Comparison of ENCODE assay signal across 27 mouse cellular contexts in the genomic region with DNA sequence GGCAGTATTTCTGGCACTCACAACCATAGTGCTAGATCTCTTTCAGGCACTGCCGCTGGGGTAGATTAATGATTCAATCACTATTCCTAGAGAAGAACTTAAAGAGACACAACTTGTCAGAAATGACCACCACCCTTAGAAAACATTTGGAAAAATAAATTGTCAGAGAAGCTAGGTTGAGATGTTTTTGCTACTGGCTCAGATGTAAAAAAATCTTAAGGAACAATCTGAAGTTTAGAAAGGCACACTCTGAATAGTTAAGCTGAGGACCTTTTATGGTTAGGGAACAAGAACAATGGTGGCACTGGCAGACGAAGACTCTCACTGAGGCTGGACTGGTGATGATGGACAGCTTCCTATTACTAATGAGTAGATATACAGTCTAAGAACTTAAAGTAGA.
"Had no signal": no experiment of that assay in that cellular context is flagged by ENCODE, and none has a peak within 500 bp of the region (broad histone marks: within the 10 kb centered on the region; RNA-seq: fewer than 3 reads in every experiment).

No protein-coding gene starts in this region.

- ATAC-seq: forebrain, embryonic 13.5 days; forebrain, embryonic 15.5 days; forebrain, embryonic 16.5 days; forebrain, postnatal 0 days had no signal

- H3K4me1 ChIP-seq: embryonic facial prominence, embryonic 10.5 days; embryonic facial prominence, embryonic 12.5 days; embryonic facial prominence, embryonic 13.5 days; embryonic facial prominence, embryonic 15.5 days; forebrain, embryonic 10.5 days; forebrain, embryonic 12.5 days; forebrain, embryonic 13.5 days; forebrain, embryonic 15.5 days; heart, embryonic 10.5 days had no signal

- H3K27me3 ChIP-seq: embryonic facial prominence, embryonic 12.5 days; embryonic facial prominence, embryonic 13.5 days; embryonic facial prominence, embryonic 15.5 days; forebrain, embryonic 12.5 days; forebrain, embryonic 13.5 days; forebrain, embryonic 15.5 days had no signal

- DNase-seq: cerebellum, adult 9-10 months; cerebellum, adult 9-11 months; cerebellum, postnatal 10 days; cerebellum, postnatal 14 days; cerebellum, postnatal 25 days; cerebellum, postnatal 36 days; embryo, embryonic 11 days; forebrain, postnatal 0 days; gastrocnemius, adult 2 months; gastrocnemius, postnatal 10 days; gastrocnemius, postnatal 14 days; gastrocnemius, postnatal 25 days; gastrocnemius, postnatal 36 days; heart, adult 11 months; heart, adult 18-20 months; heart, adult 2 months had no signal

- H3K4me3 ChIP-seq: embryonic facial prominence, embryonic 10.5 days; embryonic facial prominence, embryonic 12.5 days; embryonic facial prominence, embryonic 13.5 days; embryonic facial prominence, embryonic 15.5 days; erythroblast, embryonic 14.5 days; forebrain, embryonic 10.5 days; forebrain, embryonic 12.5 days; forebrain, embryonic 13.5 days; forebrain, embryonic 15.5 days; gastrocnemius, adult 2 months; heart, adult 2 months; heart, embryonic 10.5 days had no signal

- H3K9me3 ChIP-seq: embryonic facial prominence, embryonic 10.5 days; embryonic facial prominence, embryonic 12.5 days; embryonic facial prominence, embryonic 13.5 days; embryonic facial prominence, embryonic 15.5 days; forebrain, embryonic 10.5 days; forebrain, embryonic 12.5 days; forebrain, embryonic 13.5 days; forebrain, embryonic 15.5 days; heart, embryonic 10.5 days had no signal

- H3K9ac ChIP-seq: embryonic facial prominence, embryonic 12.5 days; embryonic facial prominence, embryonic 13.5 days; embryonic facial prominence, embryonic 15.5 days; forebrain, embryonic 12.5 days; forebrain, embryonic 13.5 days; forebrain, embryonic 15.5 days; forebrain, postnatal 0 days had no signal

- H3K27ac ChIP-seq: embryonic facial prominence, embryonic 10.5 days; embryonic facial prominence, embryonic 12.5 days; embryonic facial prominence, embryonic 13.5 days; embryonic facial prominence, embryonic 15.5 days; forebrain, embryonic 10.5 days; forebrain, embryonic 12.5 days; forebrain, embryonic 13.5 days; forebrain, embryonic 15.5 days; gastrocnemius, adult 2 months; heart, adult 2 months; heart, embryonic 10.5 days had no signal

- H3K4me2 ChIP-seq: embryonic facial prominence, embryonic 12.5 days; embryonic facial prominence, embryonic 13.5 days; embryonic facial prominence, embryonic 15.5 days; forebrain, embryonic 12.5 days; forebrain, embryonic 13.5 days; forebrain, embryonic 15.5 days had no signal
